Mouse (Mus musculus) olfactory bulb, adult 2 months (tissue): Measurements from ENCODE around the gene Rabgap1l.

ENCODE experiments used
- CTCF ChIP-seq: fragments of 200-500 bp; IDR thresholded peaks from 2 replicates; pipeline ENCODE4 v1.5.1; 2012; ENCODE audit warnings: low read depth, mild to moderate bottlenecking, low read length, moderate library complexity; ENCODE audit not compliant: insufficient read depth
- POLR2A ChIP-seq: fragments of 200-500 bp; IDR thresholded peaks from 2 replicates; pipeline ENCODE4 v1.6.1; 2012; ENCODE audit warnings: mild to moderate bottlenecking, low read depth, low read length, moderate library complexity; ENCODE audit not compliant: insufficient read depth

DNA sequence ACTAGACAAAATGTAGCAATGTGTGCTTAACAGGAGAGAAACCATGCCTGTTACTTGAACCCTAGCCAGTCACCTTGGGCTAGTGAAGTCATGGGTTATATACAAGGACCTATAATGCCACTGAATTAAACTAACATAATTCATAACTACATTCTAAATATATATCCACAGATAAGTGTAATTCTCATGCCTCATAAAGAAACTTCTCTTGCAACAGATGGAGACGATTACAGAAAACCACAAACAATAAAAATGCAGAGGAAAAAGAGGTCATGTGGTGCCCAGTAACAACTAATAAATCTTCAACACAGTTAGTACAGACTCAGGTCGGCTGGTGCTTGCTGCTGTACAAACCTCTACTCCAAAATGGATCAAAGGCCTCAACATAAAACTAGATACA, 174.8 kb downstream of the Rabgap1l start:
- TF ChIP-seq CTCF, result no peak
- TF ChIP-seq POLR2A, result no peak
